Mouse (Mus musculus) thymus, postnatal 0 days (tissue): ENCODE results near the gene R3hdm4. TPM values are rescaled to one million over a fixed set of nuclear protein-coding genes. Genes with fewer than 3 reads are reported as not detected.

Experiments
- DNase-seq: peaks from one replicate; pipeline ENCODE4 v3.0.0-alpha.2; 2015; ENCODE audit warnings: low spot score
- polyA plus RNA-seq: library from polyadenylated mRNA; unstranded; fragments of >200 nt; fragmentation: Nextera tagmentation; extraction: Ambion mirVana; gene quantifications from 2 replicates; pipeline ENCODE4 v1.2.1, GENCODE M21; 2015

Gene R3hdm4
- polyA plus RNA-seq, 1 experiment from 2014 or later, result 129 TPM

- DNase-seq, result no peak
These were observed 22.5 kb upstream of the R3hdm4 start for GRCm38 (mm10) chr10:79943471-79943901.

- DNase-seq, result no peak
These were observed 22.0 kb upstream of the R3hdm4 start for GRCm38 (mm10) chr10:79942988-79943387.

- no peak for DNase-seq
These were observed 19.7 kb upstream of the R3hdm4 start for GRCm38 (mm10) chr10:79940749-79941148.

- DNase-seq, result no peak
These were observed 16.9 kb upstream of the R3hdm4 start for GRCm38 (mm10) chr10:79937775-79938526.

GRCm38 (mm10) chr10:79936911-79937441 lies 16.0 kb upstream of the R3hdm4 start:
- no peak for DNase-seq

- no peak for DNase-seq
These were observed 15.4 kb upstream of the R3hdm4 start for GRCm38 (mm10) chr10:79936284-79936910.

GRCm38 (mm10) chr10:79934794-79935569 lies 14.0 kb upstream of the R3hdm4 start:
- DNase-seq, result no peak

- no peak for DNase-seq
These were observed 13.3 kb upstream of the R3hdm4 start for GRCm38 (mm10) chr10:79934272-79934721.

- DNase-seq, result no peak
These were observed 12.9 kb upstream of the R3hdm4 start for GRCm38 (mm10) chr10:79933861-79934260.

- DNase-seq, result no peak
These were observed 12.2 kb upstream of the R3hdm4 start for GRCm38 (mm10) chr10:79933145-79933679.

- no peak for DNase-seq
These were observed 11.7 kb upstream of the R3hdm4 start for GRCm38 (mm10) chr10:79932736-79933135.

- DNase-seq, result no peak
These were observed 10.8 kb upstream of the R3hdm4 start for GRCm38 (mm10) chr10:79931797-79932196.

- no peak for DNase-seq
These were observed 9.8 kb upstream of the R3hdm4 start for GRCm38 (mm10) chr10:79930826-79931186.

GRCm38 (mm10) chr10:79929967-79930825 lies 9.2 kb upstream of the R3hdm4 start:
- DNase-seq, result no peak

- no peak for DNase-seq
These were observed 8.1 kb upstream of the R3hdm4 start for GRCm38 (mm10) chr10:79928907-79929701.

GRCm38 (mm10) chr10:79928030-79928694 lies 7.2 kb upstream of the R3hdm4 start:
- DNase-seq, result peak; percentile 58

- DNase-seq, result peak; percentile 89
These were observed 6.5 kb upstream of the R3hdm4 start for GRCm38 (mm10) chr10:79927324-79928029.
